Mouse (Mus musculus) MEL (cell line): Measurements from ENCODE around the gene Mov10.

Source experiments
- BHLHE40 ChIP-seq: IDR thresholded peaks from 2 replicates; pipeline ENCODE4 v1.6.1; 2012; ENCODE audit warnings: low read depth, mild to moderate bottlenecking, inconsistent platforms, low read length, improper control_type of control experiment, borderline replicate concordance
- CHD1 ChIP-seq: IDR thresholded peaks from 2 replicates; pipeline ENCODE4 v1.6.1; 2012; ENCODE audit warnings: low read depth, mild to moderate bottlenecking, inconsistent platforms, low read length, improper control_type of control experiment
- CHD2 ChIP-seq: IDR thresholded peaks from 2 replicates; pipeline ENCODE4 v1.6.1; 2011; ENCODE audit warnings: low read length, improper control_type of control experiment
- CTCF ChIP-seq, 3 experiments: IDR thresholded peaks in 2 of 3; conservative IDR thresholded peaks in 1 of 3; 2 replicates each; pipeline ENCODE4 v1.5.1; 2011 to 2012; ENCODE audit warnings: low read length in 3 of 3, low read depth in 2 of 3, mild to moderate bottlenecking in 2 of 3, improper control_type of control experiment in 1 of 3, inconsistent platforms in 1 of 3, mixed read lengths in 1 of 3, moderate library complexity in 1 of 3; ENCODE audit not compliant: control insufficient read depth in 1 of 3, insufficient read depth in 1 of 3, poor library complexity in 1 of 3, severe bottlenecking in 1 of 3
- E2F4 ChIP-seq: IDR thresholded peaks from 2 replicates; pipeline ENCODE4 v1.6.1; 2011; ENCODE audit warnings: low read depth, low read length, improper control_type of control experiment, borderline replicate concordance
- EP300 ChIP-seq, 2 experiments: IDR thresholded peaks; 2 replicates each; pipeline ENCODE4 v1.6.1; 2011; ENCODE audit warnings: improper control_type of control experiment in 2 of 2, low read length in 2 of 2, low read depth in 1 of 2, mild to moderate bottlenecking in 1 of 2
- ETS1 ChIP-seq: IDR thresholded peaks from 2 replicates; pipeline ENCODE4 v1.6.1; 2012; ENCODE audit warnings: low read depth, mild to moderate bottlenecking, inconsistent platforms, low read length, improper control_type of control experiment, moderate library complexity
- GATA1 ChIP-seq: IDR thresholded peaks from 2 replicates; pipeline ENCODE4 v1.6.1; 2011; ENCODE audit warnings: low read depth, low read length, improper control_type of control experiment
- MAX ChIP-seq: IDR thresholded peaks from 2 replicates; pipeline ENCODE4 v1.6.1; 2011; ENCODE audit warnings: low read length, improper control_type of control experiment
- MXI1 ChIP-seq: IDR thresholded peaks from 2 replicates; pipeline ENCODE4 v1.6.1; 2011; ENCODE audit warnings: mild to moderate bottlenecking, low read depth, low read length, improper control_type of control experiment
- POLR2A ChIP-seq, 2 experiments: IDR thresholded peaks; 2 replicates each; pipeline ENCODE4 v1.6.1; 2011 to 2012; ENCODE audit warnings: low read length in 2 of 2, mild to moderate bottlenecking in 2 of 2, control low read depth in 1 of 2, improper control_type of control experiment in 1 of 2, low read depth in 1 of 2, moderate library complexity in 1 of 2; ENCODE audit not compliant: control insufficient read depth in 1 of 2, insufficient read depth in 1 of 2, poor library complexity in 1 of 2
- SMC3 ChIP-seq: IDR thresholded peaks from 2 replicates; pipeline ENCODE4 v1.6.1; 2011; ENCODE audit warnings: low read depth, low read length, improper control_type of control experiment
- TAL1 ChIP-seq: IDR thresholded peaks from 2 replicates; pipeline ENCODE4 v1.6.1; 2012; ENCODE audit warnings: mild to moderate bottlenecking, inconsistent platforms, low read length, moderate library complexity, mixed read lengths
- UBTF ChIP-seq: IDR thresholded peaks from 2 replicates; pipeline ENCODE4 v1.6.1; 2012; ENCODE audit warnings: low read depth, mild to moderate bottlenecking, inconsistent platforms, low read length, improper control_type of control experiment, moderate library complexity, borderline replicate concordance; ENCODE audit not compliant: insufficient read depth

GRCm38 (mm10) chr3:104854465-104854864 lies 36.1 kb upstream of the Mov10 start:
- TF ChIP-seq POLR2A (IDR thresholded peaks at IDR 0.05; ENCODE audit: control insufficient read depth in 1 of 2, insufficient read depth in 1 of 2, low read depth in 1 of 2, low read length in 2 of 2, poor library complexity in 1 of 2) = no peak
- no peak for TF ChIP-seq CTCF (IDR thresholded peaks at IDR 0.05 in 2 of 3, conservative IDR thresholded peaks at IDR 0.05 in 1 of 3; ENCODE audit: control insufficient read depth in 1 of 3, insufficient read depth in 1 of 3, low read depth in 2 of 3, low read length in 3 of 3, poor library complexity in 1 of 3, severe bottlenecking in 1 of 3)
- TF ChIP-seq CHD1 = no peak
- TF ChIP-seq MXI1 = no peak
- TF ChIP-seq CHD2 = no peak
- no peak for TF ChIP-seq EP300 (IDR thresholded peaks at IDR 0.05; ENCODE audit: low read depth in 1 of 2, low read length in 2 of 2)
- TF ChIP-seq GATA1 = no peak
- no peak for TF ChIP-seq UBTF
- TF ChIP-seq TAL1 = no peak
- no peak for TF ChIP-seq BHLHE40
- TF ChIP-seq ETS1 = no peak
- TF ChIP-seq MAX = no peak
- no peak for TF ChIP-seq SMC3
- TF ChIP-seq E2F4 = no peak
